Mouse (Mus musculus): ENCODE results near the gene Ipo13. TPM values are rescaled to one million over a fixed set of nuclear protein-coding genes. Genes with fewer than 3 reads are reported as not detected.

Gene Ipo13
- total RNA-seq, 2 experiments from 2014 or later, result 115 to 121 TPM

GRCm38 (mm10) chr4:117858794-117859193, 56.0 kb downstream of the Ipo13 start:
- peak in 1 of 2 experiments; percentile 84 for DNase-seq (ENCODE audit: extremely low spot score in 1 of 2, low spot score in 2 of 2)
- intact Hi-C loops (cut with DNase I), result no loop called here

DNA sequence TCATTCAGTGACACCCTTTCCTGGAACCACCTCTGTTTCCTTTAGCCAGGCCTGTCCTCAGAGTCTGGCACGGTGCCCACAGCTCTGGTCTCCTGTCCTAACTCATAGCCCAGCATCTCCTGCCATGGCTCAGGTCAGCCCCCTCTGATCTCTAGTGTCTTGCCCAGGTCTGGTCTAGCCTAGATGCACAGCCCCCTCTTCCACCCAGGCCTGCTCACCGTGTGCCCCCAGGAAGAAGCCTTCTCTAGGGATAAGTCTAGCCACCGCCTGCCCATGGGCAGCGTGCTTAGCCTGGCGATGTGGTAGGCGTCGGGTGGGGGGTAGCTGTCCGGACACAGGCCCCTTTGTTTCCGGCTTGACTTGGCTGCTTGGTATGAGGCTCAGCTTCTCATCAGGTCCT, 59.7 kb downstream of the Ipo13 start:
- peak; percentile 38 to 67 for DNase-seq (ENCODE audit: extremely low spot score in 1 of 2, low spot score in 2 of 2)
- intact Hi-C loops (cut with DNase I), result no loop called here

DNA sequence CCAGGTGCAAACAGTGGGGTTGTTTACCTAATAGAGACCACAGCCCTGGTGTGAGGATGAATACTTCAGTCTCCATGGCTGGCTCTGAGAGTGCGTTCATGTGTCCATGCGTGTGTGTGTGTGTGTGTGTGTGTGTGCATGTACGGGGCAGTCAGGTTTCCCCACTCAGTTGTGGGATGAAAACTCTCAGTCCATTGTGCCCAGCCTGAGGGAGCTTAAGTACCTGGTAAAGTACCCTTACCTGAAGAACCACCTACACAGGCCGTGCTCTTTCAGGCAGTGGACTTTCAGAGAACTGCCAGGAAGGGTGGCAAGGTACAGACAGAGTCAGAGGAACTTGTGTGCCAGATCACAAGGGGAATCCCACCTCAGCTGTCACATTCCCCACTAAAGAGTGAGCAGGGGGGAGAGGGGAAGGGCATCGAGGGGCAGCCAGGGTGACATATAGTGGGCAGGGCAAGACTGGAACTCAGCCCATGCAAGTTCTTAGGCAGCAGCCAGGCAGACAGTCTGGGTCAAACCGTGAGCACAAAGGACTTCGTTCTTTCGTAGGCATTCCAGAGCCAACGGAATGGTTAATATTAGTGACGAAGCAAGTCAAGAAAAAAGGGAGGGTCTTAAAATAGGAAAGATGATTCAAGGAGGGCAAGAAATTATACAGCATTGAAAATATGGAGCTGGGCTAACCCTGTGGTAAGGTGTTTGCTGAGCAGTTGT, 62.5 kb downstream of the Ipo13 start:
- intact Hi-C loops (cut with DNase I), result no loop called here
- no peak for DNase-seq (ENCODE audit: extremely low spot score in 1 of 2, low spot score in 2 of 2)

- intact Hi-C loops (cut with DNase I), result no loop called here
- peak in 1 of 2 experiments; percentile 62 for DNase-seq (ENCODE audit: extremely low spot score in 1 of 2, low spot score in 2 of 2)
Observed at GRCm38 (mm10) chr4:117850871-117851270, 63.9 kb downstream of the Ipo13 start.

DNA sequence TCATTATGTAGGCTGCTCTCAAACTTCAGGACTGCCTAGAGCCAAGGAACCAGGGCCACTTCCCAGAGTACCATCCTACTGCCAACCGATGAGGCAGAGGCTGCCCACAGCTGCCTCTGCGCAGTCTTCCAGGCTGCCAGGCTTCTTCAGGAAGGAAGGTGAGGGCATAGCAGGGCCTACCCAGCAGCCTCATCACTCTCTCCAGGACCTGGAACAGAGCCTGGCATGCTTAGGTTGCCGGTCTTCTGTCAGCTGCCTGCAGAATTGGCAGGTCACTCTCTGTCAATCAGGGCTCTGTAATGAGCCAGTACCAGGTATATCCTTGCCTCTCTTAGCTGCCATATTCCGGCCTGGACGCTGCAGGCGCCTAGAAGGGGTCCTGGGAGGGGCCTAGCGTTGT, 64.6 kb downstream of the Ipo13 start:
- DNase-seq (ENCODE audit: extremely low spot score in 1 of 2, low spot score in 2 of 2), result no peak
- intact Hi-C loops (cut with DNase I), result no loop called here

GRCm38 (mm10) chr4:117849506-117849905, 65.3 kb downstream of the Ipo13 start:
- intact Hi-C loops (cut with DNase I), result no loop called here
- DNase-seq (ENCODE audit: extremely low spot score in 1 of 2, low spot score in 2 of 2), result no peak

DNA sequence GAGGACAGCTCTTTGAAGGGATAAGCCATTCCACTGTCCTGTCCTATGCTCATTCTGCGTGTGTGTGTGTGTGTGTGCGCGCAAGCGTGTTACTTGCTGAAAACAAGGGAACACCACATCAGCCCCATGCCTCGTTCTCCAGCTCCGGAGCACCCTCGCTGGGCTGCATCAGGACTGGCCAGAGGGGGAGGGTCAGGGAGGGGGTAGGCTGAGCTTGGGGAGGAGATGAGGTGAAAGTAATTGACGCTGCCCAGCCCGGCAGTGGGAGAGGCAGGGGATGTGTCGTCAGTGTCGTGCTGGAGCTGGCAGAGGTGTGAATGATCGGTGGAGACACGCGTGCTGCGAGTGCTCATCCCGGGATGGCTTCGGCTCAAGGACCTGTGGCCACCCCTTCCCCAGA, 65.7 kb downstream of the Ipo13 start:
- intact Hi-C loops (cut with DNase I), result no loop called here
- no peak for DNase-seq (ENCODE audit: extremely low spot score in 1 of 2, low spot score in 2 of 2)

GRCm38 (mm10) chr4:117847011-117847410, 67.8 kb downstream of the Ipo13 start:
- peak; percentile 49 to 53 for DNase-seq (ENCODE audit: extremely low spot score in 1 of 2, low spot score in 2 of 2)

DNA sequence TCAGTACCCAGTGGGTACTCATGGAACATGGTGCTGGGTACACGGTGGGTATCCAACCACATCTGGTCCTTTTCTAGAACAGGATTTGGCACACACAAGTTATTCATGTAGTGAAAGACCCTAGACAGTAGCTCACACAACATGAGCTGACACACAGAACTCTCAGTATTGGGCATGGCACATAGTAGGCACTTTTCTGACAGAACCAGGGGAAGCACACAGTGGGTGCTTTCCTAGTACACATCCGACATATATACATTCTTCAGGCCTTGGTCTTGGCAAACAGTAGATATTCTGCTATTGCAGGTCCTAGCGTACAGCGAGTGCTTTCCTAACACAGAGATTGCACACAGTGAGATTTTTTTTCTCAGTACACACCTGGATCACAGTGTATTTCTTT, 68.5 kb downstream of the Ipo13 start:
- intact Hi-C loops (cut with DNase I), result no loop called here
- no peak for DNase-seq (ENCODE audit: extremely low spot score in 1 of 2, low spot score in 2 of 2)

More at GRCm38 (mm10) chr4:117847011-117847410, 67.8 kb downstream of the Ipo13 start:
- intact Hi-C loops (cut with DNase I), result no loop called here

DNA sequence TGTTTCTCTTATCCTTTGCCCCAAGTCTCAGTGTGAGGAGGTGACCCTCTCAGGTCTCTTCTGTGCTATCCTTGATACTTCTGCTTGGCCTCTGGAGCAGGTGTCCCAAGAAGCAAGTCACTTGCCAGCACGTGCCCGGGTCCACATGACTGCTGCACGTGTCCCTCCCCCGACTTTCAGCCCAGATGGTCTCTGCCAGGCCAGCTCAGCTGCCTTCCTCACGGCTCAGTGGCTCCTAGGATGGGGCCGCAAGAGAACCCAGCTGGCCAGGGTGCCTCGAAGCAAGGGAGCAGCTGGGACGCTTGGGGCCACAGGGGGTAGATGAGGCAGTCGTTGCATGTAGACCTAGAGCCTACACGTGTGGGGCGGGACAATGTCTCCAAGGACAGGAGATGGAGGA, 69.5 kb downstream of the Ipo13 start:
- intact Hi-C loops (cut with DNase I), result no loop called here
- no peak for DNase-seq (ENCODE audit: extremely low spot score in 1 of 2, low spot score in 2 of 2)

Other genes with a start within 250 kb of the Ipo13 start
- gene Dmap1, start 232.7 kb downstream of the Ipo13 start, total RNA-seq (2021), result 10 to 100 TPM; 37.6 to 42.2 TPM
- gene Gm12845, start 190.6 kb downstream of the Ipo13 start, total RNA-seq (2021), result not detected
- gene Klf17, start 149.4 kb downstream of the Ipo13 start, total RNA-seq (2021), result not detected
- 10 to 100 TPM; 40.6 to 44.6 TPM for gene Slc6a9, start 80.5 kb downstream of the Ipo13 start, total RNA-seq (2021)
- 1 to 10 TPM; 3.1 to 3.3 TPM for gene Ccdc24, start 42.4 kb downstream of the Ipo13 start, total RNA-seq (2021)
- 100 to 1,000 TPM; 165 to 170 TPM for gene B4galt2, start 31.5 kb downstream of the Ipo13 start, total RNA-seq (2021)
- gene Atp6v0b, start 27.7 kb downstream of the Ipo13 start, total RNA-seq (2021), result 100 to 1,000 TPM; 464 to 465 TPM
- 10 to 100 TPM in 1 of 2 experiments, 1 to 10 TPM in 1; 8.0 to 10.1 TPM for gene Dph2, start 23.0 kb downstream of the Ipo13 start, total RNA-seq (2021)
- 1 to 10 TPM; 2.0 to 2.1 TPM for gene Artn, start 14.8 kb upstream of the Ipo13 start, total RNA-seq (2021)
- 10 to 100 TPM; 36.8 to 40.2 TPM for gene St3gal3, start 219.9 kb upstream of the Ipo13 start, total RNA-seq (2021)

Data from left cerebral cortex, postnatal 10 days (tissue).